Mouse (Mus musculus) liver, embryonic 11.5 days (tissue): ENCODE measurements around the gene Lbp. TPM values are rescaled to one million over a fixed set of nuclear protein-coding genes. Genes with fewer than 3 reads are reported as not detected.

Source experiments
- ATAC-seq: fragments of 200-750 bp; cut with Nextera tagmentation; replicated peaks from 2 replicates; pipeline ENCODE4 v1.8.0; 2017; ENCODE audit warnings: moderate number of reproducible peaks, mild to moderate bottlenecking, moderate TSS enrichment, moderate library complexity; ENCODE audit not compliant: low FRiP score
- DNase-seq: peaks from one replicate; pipeline ENCODE4 v3.0.0-alpha.2; 2017; ENCODE audit warnings: low spot score
- H3K27ac ChIP-seq: fragments of 300-500 bp; sonication (generic); 2 replicates; pipeline ENCODE4 v1.5.1; 2014; ENCODE audit warnings: mild to moderate bottlenecking, low read depth, low read length, control low read depth
- H3K27me3 ChIP-seq: fragments of 300-500 bp; sonication (generic); replicated peaks from 2 replicates; pipeline ENCODE4 v1.6.1; 2014; ENCODE audit warnings: low read length, mixed read lengths; ENCODE audit not compliant: control insufficient read depth, insufficient read depth
- H3K36me3 ChIP-seq: fragments of 300-500 bp; sonication (generic); 2 replicates; pipeline ENCODE4 v1.6.1; 2014; ENCODE audit warnings: mild to moderate bottlenecking, low read length, moderate library complexity, mixed read lengths; ENCODE audit not compliant: control insufficient read depth, insufficient read depth
- H3K4me1 ChIP-seq: fragments of 300-500 bp; sonication (generic); replicated peaks from 2 replicates; pipeline ENCODE4 v1.6.1; 2014; ENCODE audit warnings: low read length, mixed read lengths; ENCODE audit not compliant: control insufficient read depth, insufficient read depth
- H3K4me2 ChIP-seq: fragments of 300-500 bp; sonication (generic); 2 replicates; pipeline ENCODE4 v1.6.1; 2014; ENCODE audit warnings: mild to moderate bottlenecking, control low read depth, moderate library complexity
- H3K4me3 ChIP-seq: fragments of 300-500 bp; sonication (generic); 2 replicates; pipeline ENCODE4 v1.5.1; 2014; ENCODE audit warnings: low read depth, low read length, control low read depth
- H3K9ac ChIP-seq: fragments of 300-500 bp; sonication (generic); 2 replicates; pipeline ENCODE4 v1.6.1; 2014; ENCODE audit warnings: low read depth, low read length, control low read depth
- H3K9me3 ChIP-seq: fragments of 300-500 bp; sonication (generic); 2 replicates; pipeline ENCODE4 v1.6.1; 2016; ENCODE audit warnings: low read length, inconsistent platforms, mixed read lengths; ENCODE audit not compliant: control insufficient read depth
- WGBS: fragments of 180-500 bp; shearing (Covaris S2); extraction: QIAGEN DNeasy Blood & Tissue Kit; methylation state at CpG from one replicate; pipeline ENCODE4 v1.1.7; 2014; 5-methylcytosine and 5-hydroxymethylcytosine counted together
- polyA plus RNA-seq: library from polyadenylated mRNA; unstranded; fragments of >200 nt; fragmentation: Nextera tagmentation; extraction: Ambion mirVana; gene quantifications from 2 replicates; pipeline ENCODE4 v1.2.1, GENCODE M21; 2014

Lbp gene
- polyA plus RNA-seq, 1 experiment from 2014 or later = 13.7 TPM

GRCm38 (mm10) chr2:158346467-158346866 lies 40.2 kb downstream of the Lbp start:
- 51% methylated on average over 6 of the region's 6 CpGs for WGBS
- no peaks in the 10 kb centered on the region for H3K9me3 ChIP-seq
- H3K27me3 ChIP-seq = no peaks in the 10 kb centered on the region
- no peaks in the 10 kb centered on the region for H3K36me3 ChIP-seq
- H3K4me1 ChIP-seq = no peaks in the 10 kb centered on the region
- no peak overlapping the region for H3K4me2 ChIP-seq
- no peak for ATAC-seq
- no peak overlapping the region for H3K9ac ChIP-seq
- no peak overlapping the region for H3K27ac ChIP-seq
- no peak for DNase-seq
- H3K4me3 ChIP-seq = no peak overlapping the region

- Histone ChIP-seq H3K4me1 (no peaks in the 10 kb centered on the region), H3K36me3 (no peaks in the 10 kb centered on the region), H3K9me3 (no peaks in the 10 kb centered on the region), H3K9ac (no peak overlapping the region), H3K4me3 (no peak overlapping the region), H3K4me2 (no peak overlapping the region), H3K27ac (no peak overlapping the region), H3K27me3 (no peaks in the 10 kb centered on the region)
- WGBS = under 1% methylated on average over 6 of the region's 6 CpGs
- ATAC-seq = 0 out of 2 replicates have a peak, but pooled peaks have one; percentile 11
- peak; percentile 64 for DNase-seq
Measured at GRCm38 (mm10) chr2:158347868-158348267, 41.6 kb downstream of the Lbp start.

- ATAC-seq (no peak), DNase-seq (no peak)
- no peak overlapping the region for H3K4me3 ChIP-seq
- H3K9me3 ChIP-seq = no peaks in the 10 kb centered on the region
- H3K36me3 ChIP-seq = peaks cover 35% of the 10 kb centered on the region
- 72% methylated on average over 3 of the region's 3 CpGs for WGBS
- H3K27me3 ChIP-seq = no peaks in the 10 kb centered on the region
- no peak overlapping the region for H3K27ac ChIP-seq
- no peak overlapping the region for H3K9ac ChIP-seq
- no peak overlapping the region for H3K4me2 ChIP-seq
- no peaks in the 10 kb centered on the region; the same call in 1 of the 2 replicates for H3K4me1 ChIP-seq
Measured at GRCm38 (mm10) chr2:158352801-158353520, 46.7 kb downstream of the Lbp start.

- Histone ChIP-seq H3K4me1 (peaks cover 14% of the 10 kb centered on the region), H3K27me3 (no peaks in the 10 kb centered on the region), H3K27ac (no peak overlapping the region), H3K9ac (no peak overlapping the region), H3K36me3 (peaks cover 50% of the 10 kb centered on the region), H3K9me3 (no peaks in the 10 kb centered on the region), H3K4me3 (no peak overlapping the region), H3K4me2 (no peak overlapping the region)
- ATAC-seq = no peak
- WGBS = 75% methylated on average over 7 of the region's 7 CpGs
- no peak for DNase-seq
Measured at GRCm38 (mm10) chr2:158354348-158355114, 48.2 kb downstream of the Lbp start.

- DNase-seq = no peak
- WGBS = 90% methylated on average over 2 of the region's 2 CpGs
- Histone ChIP-seq H3K4me3 (no peak overlapping the region), H3K27me3 (no peaks in the 10 kb centered on the region), H3K27ac (no peak overlapping the region), H3K9ac (no peak overlapping the region), H3K9me3 (no peaks in the 10 kb centered on the region), H3K4me2 (no peak overlapping the region), H3K36me3 (peaks cover 57% of the 10 kb centered on the region), H3K4me1 (peaks cover 21% of the 10 kb centered on the region)
- ATAC-seq = no peak
Measured at GRCm38 (mm10) chr2:158355238-158355637, 48.9 kb downstream of the Lbp start.

- no peak overlapping the region for H3K4me3 ChIP-seq
- H3K27me3 ChIP-seq = no peaks in the 10 kb centered on the region
- no peak overlapping the region for H3K4me2 ChIP-seq
- ATAC-seq = no peak
- H3K36me3 ChIP-seq = peaks cover 58% of the 10 kb centered on the region
- no peak for DNase-seq
- H3K9me3 ChIP-seq = no peaks in the 10 kb centered on the region
- peaks cover 21% of the 10 kb centered on the region for H3K4me1 ChIP-seq
- WGBS = 88% methylated on average over 5 of the region's 5 CpGs
- H3K9ac ChIP-seq = no peak overlapping the region
- H3K27ac ChIP-seq = no peak overlapping the region
Measured at GRCm38 (mm10) chr2:158356121-158356520, 49.8 kb downstream of the Lbp start.

- Histone ChIP-seq H3K4me2 (peak overlapping the region; percentile 96), H3K9me3 (no peaks in the 10 kb centered on the region), H3K27me3 (no peaks in the 10 kb centered on the region), H3K36me3 (peaks cover 52% of the 10 kb centered on the region), H3K4me3 (peak overlapping the region; percentile 96), H3K9ac (peak overlapping the region; percentile 99), H3K27ac (peak overlapping the region; percentile 80), H3K4me1 (peaks cover 21% of the 10 kb centered on the region)
- DNase-seq (no peak), ATAC-seq (no peak)
- WGBS = 63% methylated on average over 12 of the region's 12 CpGs
Measured at GRCm38 (mm10) chr2:158359757-158360620, 53.7 kb downstream of the Lbp start.

GRCm38 (mm10) chr2:158360873-158361677 lies 54.8 kb downstream of the Lbp start:
- Histone ChIP-seq H3K36me3 (peaks cover 42% of the 10 kb centered on the region), H3K4me2 (peak overlapping the region; percentile 96), H3K9me3 (no peaks in the 10 kb centered on the region), H3K4me3 (peak overlapping the region; percentile 96), H3K27me3 (no peaks in the 10 kb centered on the region), H3K9ac (peak overlapping the region; percentile 99), H3K27ac (peak overlapping the region; percentile 80), H3K4me1 (peaks cover 21% of the 10 kb centered on the region)
- peak; percentile 89 for DNase-seq
- ATAC-seq = peak; percentile 87
- whole genome bisulfite sequencing = under 1% methylated on average over 41 of the region's 41 CpGs
